Mouse (Mus musculus) embryo, embryonic 9.5 days (tissue): ENCODE results near the gene Nanog.
"Not testable (repeated sequence)": the region's sequence is repeated elsewhere in the genome, so short reads cannot be mapped to it uniquely, and the experiment has no call there.

Experiments
- DNase-seq: peaks from one replicate; pipeline ENCODE4 v3.0.0-alpha.2; 2017; ENCODE audit errors: extremely low spot score

The Nanog gene

GRCm38 (mm10) chr6:122702480-122703124, 4.7 kb upstream of the Nanog start:
- peak; percentile 61 for DNase-seq

DNA sequence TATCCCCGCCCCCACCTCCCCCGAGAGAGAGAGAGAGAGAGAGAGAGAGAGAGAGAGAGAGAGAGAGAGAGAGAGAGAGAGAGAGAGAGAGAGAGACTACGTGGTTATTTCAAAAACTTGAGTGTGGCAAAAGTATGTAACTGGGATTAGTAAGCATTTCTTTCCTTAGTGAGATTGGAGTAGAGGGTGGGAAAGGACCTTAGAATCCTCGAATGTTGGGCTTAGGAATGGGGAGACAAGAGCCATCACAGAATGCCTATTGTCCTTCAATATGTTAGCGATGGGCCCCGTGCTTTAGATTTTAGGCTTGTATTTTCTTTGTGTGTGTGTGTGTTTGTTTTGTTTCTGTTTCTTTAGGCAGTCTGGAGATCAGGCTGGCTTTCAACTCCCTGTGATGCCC, 4.0 kb upstream of the Nanog start:
- DNase-seq = no peak

DNA sequence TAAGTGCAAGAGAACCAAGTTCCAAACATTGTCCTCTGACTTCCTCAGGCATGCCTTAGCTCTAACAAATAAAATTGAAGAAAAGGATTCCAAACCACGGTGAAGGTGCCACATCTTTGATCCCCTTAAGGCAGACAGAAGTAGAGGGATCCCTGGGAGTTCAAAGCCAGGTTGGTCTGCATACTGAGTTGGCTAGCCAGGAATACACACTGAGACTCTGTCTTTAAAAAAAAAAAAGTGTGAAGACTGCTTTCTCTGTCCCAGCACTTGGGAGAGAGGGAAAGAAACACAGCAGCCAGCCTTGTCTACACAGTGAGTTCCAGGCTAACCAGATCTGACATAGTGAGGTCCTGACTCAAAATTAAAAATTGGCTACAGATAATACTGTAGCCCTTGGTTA, 3.6 kb upstream of the Nanog start:
- no peak for DNase-seq

DNA sequence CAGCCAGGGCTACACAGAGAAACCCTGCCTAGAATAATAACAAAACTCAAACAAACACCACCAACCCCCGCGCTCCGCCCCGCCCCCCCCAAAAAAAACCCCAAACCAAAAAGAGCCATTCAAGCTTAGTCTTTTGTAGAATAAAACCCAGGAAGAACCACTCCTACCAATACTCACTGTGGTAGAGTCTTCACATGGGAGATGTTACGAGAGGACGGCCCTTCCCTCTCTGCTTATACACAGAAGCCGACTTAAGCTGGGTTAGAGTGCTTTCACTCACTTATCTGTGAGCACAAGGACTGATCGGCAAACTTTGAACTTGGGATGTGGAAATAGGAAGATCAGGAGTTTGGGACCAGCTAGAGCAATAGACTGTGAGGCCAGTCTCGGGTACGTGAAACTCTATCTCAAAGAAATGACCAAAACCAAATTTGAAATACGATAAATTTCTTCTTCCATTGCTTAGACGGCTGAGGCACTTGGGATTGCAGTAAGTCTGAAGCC, 900 bp upstream of the Nanog start:
- no peak for DNase-seq

- DNase-seq = no peak
Observed at GRCm38 (mm10) chr6:122708826-122709225, 1.5 kb downstream of the Nanog start.

DNA sequence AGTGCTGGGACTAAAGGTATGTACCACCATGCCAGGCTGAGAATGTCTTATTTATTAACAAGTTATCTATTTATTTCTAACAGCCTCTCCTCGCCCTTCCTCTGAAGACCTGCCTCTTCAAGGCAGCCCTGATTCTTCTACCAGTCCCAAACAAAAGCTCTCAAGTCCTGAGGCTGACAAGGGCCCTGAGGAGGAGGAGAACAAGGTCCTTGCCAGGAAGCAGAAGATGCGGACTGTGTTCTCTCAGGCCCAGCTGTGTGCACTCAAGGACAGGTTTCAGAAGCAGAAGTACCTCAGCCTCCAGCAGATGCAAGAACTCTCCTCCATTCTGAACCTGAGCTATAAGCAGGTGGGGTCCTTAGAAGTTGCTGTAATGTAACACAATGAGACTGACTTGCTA, 4.2 kb downstream of the Nanog start:
- DNase-seq = no peak

GRCm38 (mm10) chr6:122713116-122713515, 5.8 kb downstream of the Nanog start:
- DNase-seq = not testable (repeated sequence)

DNA sequence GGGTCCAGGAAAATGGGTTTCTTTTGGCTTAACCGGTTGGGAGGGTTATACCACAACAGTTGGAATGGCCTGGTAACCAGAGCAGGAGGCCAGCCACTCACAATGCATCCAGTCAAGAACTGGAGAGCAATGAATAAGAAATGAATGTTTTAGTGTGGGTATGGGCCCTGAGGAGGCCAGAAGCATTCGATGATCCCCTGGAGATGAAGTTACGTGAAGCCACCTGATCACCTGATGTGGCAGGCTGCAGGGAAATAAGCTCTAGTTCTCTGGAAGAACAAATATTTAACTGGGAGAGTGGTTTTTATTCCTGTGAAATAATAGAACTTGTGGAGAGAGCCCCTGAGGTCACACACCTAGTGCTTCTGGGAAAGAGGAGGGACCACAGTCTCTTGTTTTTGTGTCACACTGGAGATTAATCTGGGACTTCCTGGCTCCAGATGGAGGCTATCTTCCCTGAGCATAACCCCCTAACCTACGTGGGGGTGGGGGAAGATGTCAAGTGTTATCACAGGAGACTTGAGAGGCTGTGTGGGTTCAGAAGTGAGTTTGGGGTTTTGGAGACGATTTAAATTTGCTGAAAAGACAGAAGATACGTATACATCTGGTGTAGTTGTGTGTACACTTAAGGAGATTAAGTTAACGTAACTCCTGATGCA, 7.5 kb downstream of the Nanog start:
- no peak for DNase-seq

DNA sequence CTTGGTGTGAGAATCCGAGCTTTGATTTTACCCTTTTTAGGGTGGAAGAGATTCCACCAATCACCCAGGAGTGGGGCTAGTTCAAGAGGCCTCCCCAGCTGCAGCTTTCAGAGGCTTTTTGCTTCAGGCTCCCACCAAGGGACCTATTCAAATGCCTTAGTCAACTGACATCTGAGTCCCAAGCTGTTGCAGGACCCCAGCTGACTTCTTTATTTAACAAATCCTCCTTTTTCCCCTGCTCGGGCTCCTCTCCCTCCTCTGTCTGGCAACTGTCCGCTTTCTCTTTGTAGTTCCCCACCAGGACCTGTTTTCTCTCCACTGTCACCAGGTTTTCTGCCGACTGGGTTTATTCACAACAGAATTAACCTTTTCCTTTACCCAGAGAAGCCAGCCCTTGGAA, 8.6 kb downstream of the Nanog start:
- DNase-seq = no peak

- not testable (repeated sequence) for DNase-seq
Observed at GRCm38 (mm10) chr6:122718224-122718623, 10.9 kb downstream of the Nanog start.

GRCm38 (mm10) chr6:122719942-122720341, 12.7 kb downstream of the Nanog start:
- peak; percentile 63 for DNase-seq

DNA sequence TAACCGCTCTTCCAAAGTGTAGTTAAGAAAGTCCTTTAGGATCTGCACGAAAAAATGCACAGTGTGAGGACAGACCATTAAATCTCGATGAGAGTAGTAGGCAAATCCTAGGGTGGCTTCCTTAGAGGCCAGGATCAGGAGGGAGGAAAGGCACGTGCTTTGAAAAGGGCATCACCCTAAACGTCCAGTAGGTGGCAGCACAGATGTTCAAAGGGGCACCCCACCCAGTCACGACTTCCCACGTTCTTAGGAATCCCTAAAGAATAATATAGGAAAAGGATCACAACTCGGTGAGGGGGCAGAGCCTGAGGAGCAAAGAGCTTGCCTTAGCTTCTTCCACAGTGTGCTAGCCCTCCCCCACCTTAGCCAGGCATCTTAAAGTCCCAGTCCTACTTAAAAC, 32.7 kb downstream of the Nanog start:
- DNase-seq = peak; percentile 81

DNA sequence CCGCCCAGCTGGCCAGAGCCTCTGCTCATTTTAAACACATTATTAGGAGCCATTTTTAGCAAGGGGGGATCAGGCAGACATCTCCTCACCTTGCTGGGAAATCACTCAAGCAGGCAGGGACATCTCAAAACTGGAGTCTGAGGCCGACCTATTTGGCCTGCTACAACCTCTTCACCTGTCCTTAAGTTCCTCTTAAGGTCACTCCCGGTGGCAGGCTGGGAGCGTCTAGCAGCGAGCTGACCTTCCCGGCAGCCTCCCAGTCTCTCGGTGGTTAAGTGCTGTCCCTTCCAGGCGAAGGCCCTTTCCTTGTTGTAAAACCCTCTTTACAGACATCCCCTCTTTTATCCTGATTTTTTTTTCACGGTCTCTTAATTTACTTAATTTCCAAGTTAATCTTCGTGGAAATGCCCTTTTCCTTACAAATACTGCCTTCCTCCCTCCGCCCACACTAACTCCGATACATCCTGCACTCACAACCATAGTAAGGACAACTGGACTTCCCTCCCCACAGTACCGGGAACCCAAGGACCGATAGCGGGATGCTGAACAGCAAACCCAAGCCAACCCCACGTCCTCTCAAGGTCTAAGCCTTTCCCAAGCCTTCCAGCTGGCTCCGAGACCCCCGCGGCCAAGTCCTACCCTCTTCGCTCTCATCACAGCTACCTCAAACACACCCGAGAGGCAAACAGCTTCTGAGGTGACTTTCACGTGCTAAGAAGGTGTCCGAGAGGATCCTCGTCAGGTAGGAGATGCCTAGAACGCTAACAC, 34.4 kb downstream of the Nanog start:
- peak; percentile 45 for DNase-seq

GRCm38 (mm10) chr6:122742228-122742899, 35.1 kb downstream of the Nanog start:
- DNase-seq = peak; percentile 76

DNA sequence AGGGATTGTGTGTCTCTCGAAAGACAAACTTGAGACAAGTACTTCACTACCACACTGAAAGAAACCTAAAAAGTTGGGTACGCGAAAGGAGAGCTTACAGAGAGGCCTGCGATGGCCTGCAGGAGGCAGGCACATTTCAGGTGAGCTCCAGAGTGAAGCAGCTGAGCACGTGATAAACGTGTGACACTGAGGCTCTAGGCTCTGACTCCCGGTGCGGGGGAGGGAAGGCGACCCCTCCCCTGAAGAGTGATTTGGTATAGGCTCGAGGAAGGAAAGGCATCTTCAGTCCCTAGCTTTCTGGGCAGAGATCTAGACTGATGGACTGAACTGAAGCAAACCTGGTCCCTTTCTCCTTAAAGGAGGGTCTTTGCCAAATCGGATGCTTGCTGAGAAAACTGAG, 36.1 kb downstream of the Nanog start:
- DNase-seq = peak; percentile 28

- peak; percentile 15 for DNase-seq
Observed at GRCm38 (mm10) chr6:122744505-122745249, 37.4 kb downstream of the Nanog start.

DNA sequence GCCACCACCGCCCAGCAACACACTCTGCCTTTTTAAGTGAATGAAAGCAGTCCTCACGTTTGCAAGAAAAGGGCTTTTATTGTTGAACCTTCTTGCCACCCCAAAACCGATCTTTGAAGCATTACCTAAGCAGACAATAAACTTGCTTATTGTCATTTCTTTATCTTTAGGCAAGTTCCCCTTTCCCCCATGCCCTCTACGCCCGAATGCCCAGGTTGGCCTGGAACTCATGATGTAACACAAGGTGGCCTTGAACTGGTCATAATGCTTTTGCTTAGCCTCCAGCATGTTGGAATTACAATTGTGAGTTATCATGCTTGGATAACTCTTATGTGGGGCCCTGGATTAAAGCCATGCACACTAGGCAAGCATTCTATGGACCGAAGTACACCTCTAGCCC, 43.3 kb downstream of the Nanog start:
- no peak for DNase-seq

DNA sequence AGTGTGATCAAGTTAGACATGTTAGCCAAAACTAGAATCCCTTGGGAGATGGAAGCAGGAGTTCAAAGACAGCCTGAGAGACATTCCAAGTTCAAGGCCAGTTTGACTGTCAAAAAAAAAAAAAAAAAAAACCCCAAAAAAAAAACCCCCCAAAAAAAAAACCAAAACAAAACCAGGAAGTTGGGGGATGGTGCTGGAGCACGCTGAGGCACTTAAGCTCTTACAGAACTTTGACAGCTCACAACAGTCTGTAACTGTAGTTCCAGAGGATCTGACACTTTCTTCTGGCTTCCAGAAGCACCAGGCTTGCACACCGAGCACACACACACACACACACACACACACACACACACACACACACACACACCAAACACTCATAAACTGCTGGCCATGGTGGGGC, 48.6 kb downstream of the Nanog start:
- no peak for DNase-seq

DNA sequence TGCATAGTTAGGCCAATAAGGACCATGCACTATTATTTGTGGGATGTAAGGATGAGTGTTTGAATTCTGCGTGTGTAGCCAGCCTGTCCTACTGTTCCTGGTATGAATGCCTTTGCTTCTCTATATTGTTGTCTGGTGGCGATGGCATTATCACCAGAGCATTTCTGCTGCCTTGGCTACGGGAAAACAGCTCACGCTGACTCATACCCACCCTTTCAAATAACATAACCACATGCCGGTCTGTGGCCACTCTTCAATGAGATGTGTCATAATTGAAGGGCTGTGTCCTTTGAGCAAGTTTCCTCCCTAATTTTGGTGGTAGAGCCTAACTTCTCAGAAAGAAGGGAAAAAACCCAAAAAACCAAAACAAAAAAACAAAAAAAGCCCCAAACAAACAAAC, 51.4 kb downstream of the Nanog start:
- DNase-seq = no peak

GRCm38 (mm10) chr6:122761011-122761599, 53.8 kb downstream of the Nanog start:
- DNase-seq = peak; percentile 88

- no peak for DNase-seq
Observed at GRCm38 (mm10) chr6:122761901-122762300, 54.6 kb downstream of the Nanog start.
